Mouse (Mus musculus): ENCODE data around the gene Cradd.

The Cradd gene

GRCm38 (mm10) chr10:95304240-95304639, 19.7 kb downstream of the Cradd start:
- DNase-seq (ENCODE audit: low spot score), result no peak

- DNase-seq (ENCODE audit: low spot score), result no peak
Observed at GRCm38 (mm10) chr10:95302211-95303163, 21.4 kb downstream of the Cradd start.

- no peak for DNase-seq (ENCODE audit: low spot score)
Observed at GRCm38 (mm10) chr10:95300178-95300793, 23.6 kb downstream of the Cradd start.

- DNase-seq (ENCODE audit: low spot score), result no peak
Observed at GRCm38 (mm10) chr10:95299808-95300133, 24.2 kb downstream of the Cradd start.

- no peak for DNase-seq (ENCODE audit: low spot score)
Observed at GRCm38 (mm10) chr10:95299010-95299807, 24.7 kb downstream of the Cradd start.

- DNase-seq (ENCODE audit: low spot score), result no peak
Observed at GRCm38 (mm10) chr10:95298504-95298903, 25.4 kb downstream of the Cradd start.

- DNase-seq (ENCODE audit: low spot score), result no peak
Observed at GRCm38 (mm10) chr10:95297690-95298104, 26.2 kb downstream of the Cradd start.

GRCm38 (mm10) chr10:95297024-95297423, 26.9 kb downstream of the Cradd start:
- no peak for DNase-seq (ENCODE audit: low spot score)

GRCm38 (mm10) chr10:95293261-95293660, 30.7 kb downstream of the Cradd start:
- DNase-seq (ENCODE audit: low spot score), result no peak

GRCm38 (mm10) chr10:95292269-95292668, 31.7 kb downstream of the Cradd start:
- no peak for DNase-seq (ENCODE audit: low spot score)

- DNase-seq (ENCODE audit: low spot score), result no peak
Observed at GRCm38 (mm10) chr10:95291133-95291876, 32.6 kb downstream of the Cradd start.

GRCm38 (mm10) chr10:95289819-95290218, 34.1 kb downstream of the Cradd start:
- DNase-seq (ENCODE audit: low spot score), result no peak

GRCm38 (mm10) chr10:95288206-95288605, 35.7 kb downstream of the Cradd start:
- no peak for DNase-seq (ENCODE audit: low spot score)

- DNase-seq (ENCODE audit: low spot score), result no peak
Observed at GRCm38 (mm10) chr10:95287351-95287750, 36.6 kb downstream of the Cradd start.

GRCm38 (mm10) chr10:95283434-95283833, 40.5 kb downstream of the Cradd start:
- no peak for DNase-seq (ENCODE audit: low spot score)

GRCm38 (mm10) chr10:95281996-95282395, 41.9 kb downstream of the Cradd start:
- no peak for DNase-seq (ENCODE audit: low spot score)

- DNase-seq (ENCODE audit: low spot score), result no peak
Observed at GRCm38 (mm10) chr10:95281466-95281990, 42.4 kb downstream of the Cradd start.

- no peak for DNase-seq (ENCODE audit: low spot score)
Observed at GRCm38 (mm10) chr10:95280327-95280726, 43.6 kb downstream of the Cradd start.

GRCm38 (mm10) chr10:95279459-95279858, 44.5 kb downstream of the Cradd start:
- DNase-seq (ENCODE audit: low spot score), result no peak

- no peak for DNase-seq (ENCODE audit: low spot score)
Observed at GRCm38 (mm10) chr10:95278085-95278484, 45.8 kb downstream of the Cradd start.

GRCm38 (mm10) chr10:95275488-95275887, 48.4 kb downstream of the Cradd start:
- DNase-seq (ENCODE audit: low spot score), result no peak

- DNase-seq (ENCODE audit: low spot score), result no peak
Observed at GRCm38 (mm10) chr10:95273226-95273625, 50.7 kb downstream of the Cradd start.

Data from testis, postnatal 10 days (tissue).